Mouse (Mus musculus): ENCODE measurements at regions not wholly inside any gene's neighbourhood (a gene's known extent, or its start where the extent isn't known, plus 50 kb on each side); places are given as distances from the start of the nearest gene placed in this dataset.

DNA sequence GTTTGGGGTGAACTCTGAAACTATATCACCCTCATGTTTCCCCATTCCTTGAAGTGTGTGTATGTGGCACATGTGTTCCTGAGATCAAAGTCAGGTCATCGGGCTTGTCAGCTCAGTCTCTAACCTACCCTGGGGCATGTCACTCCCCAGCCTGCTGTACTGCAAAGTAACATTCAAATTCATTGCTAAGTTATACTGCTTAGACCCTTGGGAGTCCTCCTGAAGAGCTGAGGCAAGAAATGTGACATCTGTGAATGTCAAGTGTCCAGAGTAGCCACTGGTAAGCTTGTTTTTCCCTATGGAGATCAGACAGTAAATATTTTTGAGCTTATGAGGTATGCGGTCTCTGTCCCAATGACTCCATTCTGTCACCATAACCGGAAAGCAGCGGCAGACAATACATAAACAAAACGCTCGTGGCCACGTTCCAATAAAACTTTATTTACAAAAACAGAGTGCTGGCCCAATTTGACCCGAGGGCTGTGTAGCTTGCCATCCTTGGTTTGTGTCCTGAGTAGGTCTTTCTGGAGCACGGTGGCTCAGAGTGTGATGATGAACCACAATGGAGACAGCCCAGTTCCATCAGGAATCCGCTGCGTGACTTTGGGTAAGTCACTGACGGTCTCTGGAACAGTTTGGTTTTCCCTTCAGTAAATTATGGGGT lies 84.2 kb downstream of the E030025P04Rik start:
- DNase-seq (ENCODE audit: low read depth, low spot score) = no peak
- Histone ChIP-seq H3K9ac (ENCODE audit: insufficient read depth, low read depth, low read length, poor library complexity, severe bottlenecking) (no peak overlapping the region), H3K27ac (ENCODE audit: insufficient read depth, low read depth, low read length, poor library complexity, severe bottlenecking) (no peak overlapping the region), H3K4me1 (ENCODE audit: control insufficient read depth in 2 of 2, insufficient read depth in 2 of 2, low read length in 2 of 2, poor library complexity in 1 of 2) (no peaks in the 10 kb centered on the region), H3K36me3 (ENCODE audit: control insufficient read depth, insufficient read depth, low read length, poor library complexity, severe bottlenecking) (no peaks in the 10 kb centered on the region), H3K4me3 (ENCODE audit: insufficient read depth in 1 of 2, low read depth in 1 of 2, low read length in 2 of 2, poor library complexity in 1 of 2, severe bottlenecking in 1 of 2) (no peak overlapping the region), H3K9me3 (ENCODE audit: control insufficient read depth, insufficient read depth, low read depth, low read length) (no peaks in the 10 kb centered on the region)
- in situ Hi-C loops (cut with MboI; ENCODE audit: low sequenced_read_pairs in 2 of 2, unreplicated experiment in 2 of 2) = no loop called here
- TF ChIP-seq CHD2 (IDR thresholded peaks at IDR 0.05; ENCODE audit: low read depth, low read length) = no peak
- no peak for TF ChIP-seq ZC3H11A (IDR thresholded peaks at IDR 0.05; ENCODE audit: borderline replicate concordance, low read depth, low read length)
- TF ChIP-seq HCFC1 (IDR thresholded peaks at IDR 0.05; ENCODE audit: borderline replicate concordance, insufficient read depth, low read length) = no peak

DNA sequence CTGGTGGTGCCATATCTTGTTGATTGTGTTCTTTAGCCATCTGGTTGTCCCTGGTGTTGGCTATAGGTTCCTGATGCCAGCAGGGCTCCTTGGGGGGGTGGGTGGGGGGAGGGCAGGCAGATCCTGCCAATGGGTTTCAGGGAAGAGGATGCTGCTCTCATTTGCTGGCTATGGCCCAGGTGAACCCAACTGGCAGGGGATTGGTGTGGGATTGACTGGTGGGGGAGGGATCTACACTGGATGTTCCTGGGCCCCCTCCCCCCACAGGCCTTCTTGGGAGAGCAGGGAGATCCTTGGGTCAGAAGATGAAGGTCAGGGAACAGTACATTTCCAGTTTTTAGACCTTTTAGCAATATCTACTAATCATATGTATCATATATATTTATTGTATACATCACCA lies 86.1 kb downstream of the E030025P04Rik start:
- no peak for DNase-seq (ENCODE audit: low read depth, low spot score)
- no peak overlapping the region for H3K4me3 ChIP-seq (ENCODE audit: insufficient read depth in 1 of 2, low read depth in 1 of 2, low read length in 2 of 2, poor library complexity in 1 of 2, severe bottlenecking in 1 of 2)

DNA sequence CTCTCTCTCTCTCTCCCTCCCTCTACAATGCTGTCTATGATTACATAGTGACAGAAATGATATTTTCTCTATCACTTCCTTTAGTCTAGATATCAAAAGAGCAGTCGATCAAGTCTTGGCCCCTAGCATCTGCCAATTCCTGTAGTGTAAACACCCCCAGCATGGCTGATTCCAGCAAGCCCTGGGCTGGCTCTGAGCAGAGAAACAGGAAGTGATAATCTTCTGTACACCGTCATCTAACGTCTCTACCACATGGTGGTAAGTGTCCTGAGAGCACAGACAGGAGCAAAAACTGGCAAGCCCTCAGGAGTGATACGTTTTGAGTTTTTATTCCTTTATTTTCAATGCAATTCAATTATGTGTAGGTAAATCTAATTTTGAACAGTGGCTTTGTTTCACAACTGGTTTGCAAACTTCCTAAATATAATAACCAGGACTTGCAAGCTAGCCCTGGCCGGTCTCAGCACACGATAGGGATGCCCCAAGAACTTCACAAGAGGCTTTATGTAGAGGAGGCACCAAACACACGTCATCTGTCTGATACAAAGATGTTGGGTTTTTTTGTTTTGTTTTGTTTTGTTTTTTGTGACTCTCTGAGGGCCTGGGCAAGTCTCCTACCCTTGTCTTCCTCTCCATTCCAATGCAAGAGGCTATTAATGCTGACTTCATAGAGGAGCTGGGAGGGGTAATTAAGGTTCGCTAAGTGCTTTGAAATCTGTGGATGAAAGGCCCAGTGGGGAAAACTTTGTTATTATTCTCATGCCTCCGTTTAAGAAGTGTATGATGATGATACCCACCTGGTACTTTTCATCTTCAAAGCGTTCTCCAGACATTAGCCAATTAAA lies 95.7 kb downstream of the E030025P04Rik start:
- H3K4me3 ChIP-seq (ENCODE audit: insufficient read depth in 1 of 2, low read depth in 1 of 2, low read length in 2 of 2, poor library complexity in 1 of 2, severe bottlenecking in 1 of 2) = no peak overlapping the region

More for the DNA sequence above, 86.1 kb downstream of the E030025P04Rik start:
- Histone ChIP-seq H3K36me3 (ENCODE audit: control insufficient read depth, insufficient read depth, low read length, poor library complexity, severe bottlenecking) (no peaks in the 10 kb centered on the region), H3K4me1 (ENCODE audit: control insufficient read depth in 2 of 2, insufficient read depth in 2 of 2, low read length in 2 of 2, poor library complexity in 1 of 2) (no peaks in the 10 kb centered on the region), H3K27ac (ENCODE audit: insufficient read depth, low read depth, low read length, poor library complexity, severe bottlenecking) (no peak overlapping the region), H3K9ac (ENCODE audit: insufficient read depth, low read depth, low read length, poor library complexity, severe bottlenecking) (no peak overlapping the region), H3K9me3 (ENCODE audit: control insufficient read depth, insufficient read depth, low read depth, low read length) (no peaks in the 10 kb centered on the region)
- TF ChIP-seq ZNF384 (IDR thresholded peaks at IDR 0.05; ENCODE audit: low read depth, low read length) (no peak), ZC3H11A (IDR thresholded peaks at IDR 0.05; ENCODE audit: borderline replicate concordance, low read depth, low read length) (no peak), MAFK (IDR thresholded peaks at IDR 0.05; ENCODE audit: insufficient read depth, low read depth, low read length) (no peak)
- in situ Hi-C loops (cut with MboI; ENCODE audit: low sequenced_read_pairs in 2 of 2, unreplicated experiment in 2 of 2) = no loop called here

DNA sequence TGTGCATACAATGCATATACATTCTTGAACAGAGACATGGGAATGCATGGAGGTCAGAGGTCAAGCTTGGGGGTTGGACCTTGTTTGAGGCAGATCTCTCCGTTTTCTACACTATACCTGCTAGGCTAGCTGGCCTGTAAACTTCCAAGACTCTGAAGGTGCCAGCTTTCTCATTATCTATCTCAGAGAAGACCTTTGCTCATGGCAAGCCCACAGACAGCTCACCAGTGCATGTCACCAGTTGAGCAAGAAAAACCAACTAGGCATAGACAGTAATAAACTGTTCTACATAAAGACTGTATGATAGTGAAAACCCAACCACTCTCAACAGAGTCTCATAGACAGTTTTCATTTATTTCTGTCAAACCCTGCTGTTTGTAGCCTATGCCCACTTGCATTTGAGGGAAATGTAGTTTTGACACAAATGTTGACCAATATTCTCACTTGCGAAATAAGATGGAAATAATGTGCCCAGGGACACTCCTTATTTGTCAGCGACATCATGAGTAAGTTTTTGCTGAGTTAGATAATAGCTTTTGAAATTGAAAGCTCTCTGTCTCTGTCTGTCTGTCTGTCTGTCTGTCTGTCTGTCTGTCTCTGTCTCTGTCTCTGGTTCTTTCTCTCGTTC lies 96.6 kb downstream of the E030025P04Rik start:
- no peak for DNase-seq (ENCODE audit: low read depth, low spot score)
- in situ Hi-C loops (cut with MboI; ENCODE audit: low sequenced_read_pairs in 2 of 2, unreplicated experiment in 2 of 2) = no loop called here
- TF ChIP-seq MAFK (IDR thresholded peaks at IDR 0.05; ENCODE audit: insufficient read depth, low read depth, low read length) (no peak), ZNF384 (IDR thresholded peaks at IDR 0.05; ENCODE audit: low read depth, low read length) (no peak), ZC3H11A (IDR thresholded peaks at IDR 0.05; ENCODE audit: borderline replicate concordance, low read depth, low read length) (no peak), CHD2 (IDR thresholded peaks at IDR 0.05; ENCODE audit: low read depth, low read length) (no peak), HCFC1 (IDR thresholded peaks at IDR 0.05; ENCODE audit: borderline replicate concordance, insufficient read depth, low read length) (no peak)

More for the DNA sequence above, 95.7 kb downstream of the E030025P04Rik start:
- H3K27ac ChIP-seq (ENCODE audit: insufficient read depth, low read depth, low read length, poor library complexity, severe bottlenecking) = no peak overlapping the region
- in situ Hi-C loops (cut with MboI; ENCODE audit: low sequenced_read_pairs in 2 of 2, unreplicated experiment in 2 of 2) = no loop called here
- DNase-seq (ENCODE audit: low read depth, low spot score) = no peak
- no peaks in the 10 kb centered on the region for H3K4me1 ChIP-seq (ENCODE audit: control insufficient read depth in 2 of 2, insufficient read depth in 2 of 2, low read length in 2 of 2, poor library complexity in 1 of 2)
- TF ChIP-seq CHD2 (IDR thresholded peaks at IDR 0.05; ENCODE audit: low read depth, low read length) (no peak), MAFK (IDR thresholded peaks at IDR 0.05; ENCODE audit: insufficient read depth, low read depth, low read length) (no peak), ZC3H11A (IDR thresholded peaks at IDR 0.05; ENCODE audit: borderline replicate concordance, low read depth, low read length) (no peak), HCFC1 (IDR thresholded peaks at IDR 0.05; ENCODE audit: borderline replicate concordance, insufficient read depth, low read length) (no peak), ZNF384 (IDR thresholded peaks at IDR 0.05; ENCODE audit: low read depth, low read length) (no peak)
- no peak overlapping the region for H3K9ac ChIP-seq (ENCODE audit: insufficient read depth, low read depth, low read length, poor library complexity, severe bottlenecking)
- H3K36me3 ChIP-seq (ENCODE audit: control insufficient read depth, insufficient read depth, low read length, poor library complexity, severe bottlenecking) = no peaks in the 10 kb centered on the region
- no peaks in the 10 kb centered on the region for H3K9me3 ChIP-seq (ENCODE audit: control insufficient read depth, insufficient read depth, low read depth, low read length)

More for the DNA sequence above, 96.6 kb downstream of the E030025P04Rik start:
- Histone ChIP-seq H3K9ac (ENCODE audit: insufficient read depth, low read depth, low read length, poor library complexity, severe bottlenecking) (no peak overlapping the region), H3K4me3 (ENCODE audit: insufficient read depth in 1 of 2, low read depth in 1 of 2, low read length in 2 of 2, poor library complexity in 1 of 2, severe bottlenecking in 1 of 2) (no peak overlapping the region), H3K36me3 (ENCODE audit: control insufficient read depth, insufficient read depth, low read length, poor library complexity, severe bottlenecking) (no peaks in the 10 kb centered on the region), H3K27ac (ENCODE audit: insufficient read depth, low read depth, low read length, poor library complexity, severe bottlenecking) (no peak overlapping the region), H3K9me3 (ENCODE audit: control insufficient read depth, insufficient read depth, low read depth, low read length) (no peaks in the 10 kb centered on the region), H3K4me1 (ENCODE audit: control insufficient read depth in 2 of 2, insufficient read depth in 2 of 2, low read length in 2 of 2, poor library complexity in 1 of 2) (no peaks in the 10 kb centered on the region)

Measured in ES-E14 (cell line).